Mouse (Mus musculus) embryonic fibroblast, embryonic 13.5 days (primary cell): ENCODE measurements around the gene Gm7534. TPM values are rescaled to one million over a fixed set of nuclear protein-coding genes. Genes with fewer than 3 reads are reported as not detected.
"Not testable (repeated sequence)": the region's sequence is repeated elsewhere in the genome, so short reads cannot be mapped to it uniquely, and the experiment has no call there.

Experiments
- H3K27ac ChIP-seq: 2 replicates; pipeline ENCODE4 v1.5.1; 2012; ENCODE audit warnings: low read length, control low read depth, inconsistent platforms; ENCODE audit not compliant: insufficient read depth
- H3K4me1 ChIP-seq: 2 replicates; pipeline ENCODE4 v1.6.1; 2011; ENCODE audit warnings: low read length; ENCODE audit not compliant: control insufficient read depth, insufficient read depth
- H3K4me3 ChIP-seq: 2 replicates; pipeline ENCODE4 v1.5.1; 2011; ENCODE audit warnings: mild to moderate bottlenecking, control low read depth, low read length; ENCODE audit not compliant: insufficient read depth
- CTCF ChIP-seq: IDR thresholded peaks from 2 replicates; pipeline ENCODE4 v1.5.1; 2011; ENCODE audit warnings: mild to moderate bottlenecking, control low read depth, low read length, moderate library complexity, borderline replicate concordance; ENCODE audit not compliant: insufficient read depth
- POLR2A ChIP-seq: IDR thresholded peaks from 2 replicates; pipeline ENCODE4 v1.6.1; 2011; ENCODE audit warnings: low read depth, mild to moderate bottlenecking, control low read depth, low read length, moderate library complexity
- polyA plus RNA-seq: library from polyadenylated mRNA; stranded (reverse); fragments of >200 nt; gene quantifications from 2 replicates; pipeline ENCODE4 v1.2.4, GENCODE M21; 2011; ENCODE audit warnings: low read depth; ENCODE audit not compliant: missing spikeins, insufficient read length

The Gm7534 gene
- polyA plus RNA-seq, 1 experiment = not detected

DNA sequence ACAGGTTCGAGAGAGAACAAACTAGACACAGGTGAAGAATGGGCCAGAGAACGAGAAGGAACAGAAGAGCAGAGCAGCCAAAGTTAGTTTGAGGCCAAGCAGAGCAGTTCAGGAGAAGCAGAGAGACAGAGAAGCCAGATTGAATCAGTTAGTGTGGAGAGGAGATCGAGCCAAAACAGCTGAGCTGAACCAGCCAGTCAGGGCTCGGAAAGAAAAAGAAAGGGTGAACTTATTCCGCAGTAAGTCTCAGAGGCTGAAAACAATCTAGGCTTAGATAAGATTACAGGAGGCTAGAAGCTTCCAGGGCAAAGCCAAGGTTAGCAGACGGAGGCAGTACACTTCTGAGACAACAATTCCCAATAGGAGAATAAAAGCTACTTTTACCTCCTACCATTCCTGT lies 37.8 kb downstream of the Gm7534 start:
- no peak overlapping the region for H3K27ac ChIP-seq
- no peak for TF ChIP-seq CTCF
- TF ChIP-seq POLR2A = no peak
- no peak overlapping the region for H3K4me3 ChIP-seq
- no peaks in the 10 kb centered on the region for H3K4me1 ChIP-seq

- H3K4me1 ChIP-seq = no peaks in the 10 kb centered on the region
- no peak for TF ChIP-seq CTCF
- TF ChIP-seq POLR2A = no peak
- H3K27ac ChIP-seq = no peak overlapping the region
- no peak overlapping the region for H3K4me3 ChIP-seq
These were observed 38.2 kb downstream of the Gm7534 start for GRCm38 (mm10) chr4:134164591-134164990.

DNA sequence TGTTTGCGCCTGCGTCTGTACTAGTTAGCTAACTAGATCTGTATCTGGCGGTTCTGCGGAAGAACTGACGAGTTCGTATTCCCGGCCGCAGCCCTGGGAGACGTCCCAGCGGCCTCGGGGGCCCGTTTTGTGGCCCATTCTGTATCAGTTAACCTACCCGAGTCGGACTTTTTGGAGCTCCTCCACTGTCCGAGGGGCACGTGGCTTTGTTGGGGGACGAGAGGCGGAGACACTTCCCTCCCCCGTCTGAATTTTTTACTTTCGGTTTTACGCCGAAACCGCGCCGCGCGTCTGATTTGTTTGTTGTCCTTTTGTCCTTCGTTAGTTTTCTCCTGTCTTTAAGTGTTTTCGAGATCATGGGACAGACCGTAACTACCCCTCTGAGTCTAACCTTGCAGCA lies 42.7 kb downstream of the Gm7534 start:
- peak overlapping the region; percentile 44 for H3K4me3 ChIP-seq
- peak overlapping the region; percentile 35 for H3K27ac ChIP-seq

DNA sequence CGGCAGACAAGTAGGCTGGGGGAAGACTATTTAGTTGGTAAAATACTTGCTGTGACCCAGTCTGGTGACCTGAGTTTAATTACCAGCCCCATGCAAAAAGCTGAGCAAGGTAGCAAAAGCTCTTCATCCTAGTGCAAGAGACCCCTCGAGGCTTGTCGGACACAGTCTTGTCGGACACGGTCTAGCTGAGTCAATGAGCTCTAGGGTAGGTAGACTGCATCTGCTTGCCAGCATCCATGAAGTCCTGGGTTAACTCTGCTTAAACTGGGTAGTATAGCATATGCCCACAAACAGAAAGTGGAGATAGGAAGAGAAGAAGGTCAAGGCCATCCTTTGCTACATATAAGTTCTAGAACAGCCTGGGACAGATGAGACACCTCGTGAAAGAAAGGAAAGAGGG lies 44.0 kb downstream of the Gm7534 start:
- Histone ChIP-seq H3K27ac (no peak overlapping the region), H3K4me1 (peaks cover 7% of the 10 kb centered on the region), H3K4me3 (no peak overlapping the region)
- TF ChIP-seq CTCF (no peak), POLR2A (no peak)

More for the DNA sequence above, 42.7 kb downstream of the Gm7534 start:
- H3K4me1 ChIP-seq = not testable (repeated sequence)

DNA sequence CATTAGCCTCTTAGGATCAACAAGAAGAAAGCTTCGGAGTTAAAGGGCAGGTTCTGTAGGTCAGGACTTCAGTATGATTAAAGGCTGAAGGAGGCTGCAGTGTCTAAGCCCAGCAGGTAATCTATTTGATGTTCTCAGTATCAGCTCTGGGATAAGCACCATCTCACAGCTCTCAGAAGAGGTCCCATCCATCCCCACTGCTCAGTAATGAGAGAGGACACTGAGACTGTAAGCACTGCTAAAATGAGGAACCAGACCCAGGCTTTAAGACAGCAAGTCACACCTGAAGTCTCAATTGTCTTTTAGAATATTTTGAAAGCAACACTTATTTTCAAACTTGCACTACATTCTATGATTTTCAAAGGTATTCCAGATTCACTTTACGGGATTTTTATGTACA lies 45.2 kb downstream of the Gm7534 start:
- no peak for TF ChIP-seq POLR2A
- TF ChIP-seq CTCF = no peak

GRCm38 (mm10) chr4:134156744-134157143 lies 46.1 kb downstream of the Gm7534 start:
- H3K27ac ChIP-seq = peak overlapping the region; percentile 44; the same call in 1 of the 2 replicates
- TF ChIP-seq CTCF (no peak), POLR2A (no peak)

More for the DNA sequence above, 45.2 kb downstream of the Gm7534 start:
- H3K4me1 ChIP-seq = peaks cover 7% of the 10 kb centered on the region
- H3K27ac ChIP-seq = 0 out of 2 replicates have a peak overlapping the region, but pooled peaks have one; percentile 41
- no peak overlapping the region for H3K4me3 ChIP-seq

GRCm38 (mm10) chr4:134155961-134156465 lies 46.8 kb downstream of the Gm7534 start:
- Histone ChIP-seq H3K27ac (peak overlapping the region; percentile 44), H3K4me1 (peaks cover 12% of the 10 kb centered on the region), H3K4me3 (no peak overlapping the region)
- TF ChIP-seq POLR2A (no peak), CTCF (no peak)

More at GRCm38 (mm10) chr4:134156744-134157143, 46.1 kb downstream of the Gm7534 start:
- Histone ChIP-seq H3K4me3 (no peak overlapping the region), H3K4me1 (peaks cover 8% of the 10 kb centered on the region)

GRCm38 (mm10) chr4:134155531-134155930 lies 47.3 kb downstream of the Gm7534 start:
- peaks cover 12% of the 10 kb centered on the region for H3K4me1 ChIP-seq
- TF ChIP-seq CTCF = no peak
- no peak for TF ChIP-seq POLR2A
- no peak overlapping the region for H3K27ac ChIP-seq
- no peak overlapping the region for H3K4me3 ChIP-seq

GRCm38 (mm10) chr4:134154354-134154753 lies 48.5 kb downstream of the Gm7534 start:
- Histone ChIP-seq H3K27ac (no peak overlapping the region), H3K4me1 (peaks cover 12% of the 10 kb centered on the region), H3K4me3 (no peak overlapping the region)
- TF ChIP-seq CTCF (no peak), POLR2A (no peak)

DNA sequence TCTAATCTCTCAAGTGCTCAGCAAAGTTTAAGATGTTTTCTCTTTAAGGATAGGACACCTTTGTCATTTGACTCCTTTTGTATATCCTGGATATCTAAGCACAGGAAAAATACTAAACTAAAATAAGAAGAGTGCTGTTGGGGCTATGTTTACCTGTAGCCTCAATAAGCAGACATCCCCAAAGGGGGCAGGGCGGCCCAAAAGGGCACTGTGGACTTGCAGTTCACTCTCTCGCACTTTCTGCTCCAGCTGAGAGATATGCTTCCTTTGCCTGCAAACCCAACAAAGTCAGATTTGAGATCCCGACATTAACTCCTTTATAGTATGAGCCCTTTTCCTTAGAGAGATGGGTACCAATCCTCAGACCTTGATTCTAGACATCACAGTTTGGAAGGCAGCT lies 49.1 kb downstream of the Gm7534 start:
- TF ChIP-seq POLR2A (no peak), CTCF (no peak)

DNA sequence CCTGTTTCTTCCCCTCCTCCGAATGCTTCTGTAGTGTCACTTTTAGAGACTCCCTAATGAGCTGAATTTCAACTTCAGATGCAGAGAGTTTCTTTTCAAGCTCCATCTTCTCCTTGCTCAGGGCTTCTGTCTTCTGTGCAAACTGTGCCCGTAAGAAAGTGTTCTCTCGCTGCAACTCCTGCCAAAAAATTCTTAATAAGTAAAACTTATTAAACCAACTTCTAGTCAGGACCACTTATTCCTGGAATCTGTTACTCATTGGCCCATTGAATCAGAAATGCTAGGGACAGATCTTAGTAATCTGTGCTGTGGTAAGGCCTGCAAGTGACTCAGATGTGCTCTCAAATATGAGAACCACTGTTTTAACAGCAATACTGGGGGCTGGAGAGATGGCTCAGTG lies 50.7 kb downstream of the Gm7534 start:
- Histone ChIP-seq H3K4me1 (peaks cover 5% of the 10 kb centered on the region; the same call in 1 of the 2 replicates), H3K4me3 (no peak overlapping the region), H3K27ac (peak overlapping the region; percentile 72)
- TF ChIP-seq CTCF = no peak
- TF ChIP-seq POLR2A = no peak

More for the DNA sequence above, 49.1 kb downstream of the Gm7534 start:
- H3K27ac ChIP-seq = no peak overlapping the region
- peaks cover 7% of the 10 kb centered on the region; the same call in 1 of the 2 replicates for H3K4me1 ChIP-seq
- no peak overlapping the region for H3K4me3 ChIP-seq
